Mouse (Mus musculus) heart, embryonic 13.5 days (tissue): Measurements from ENCODE around the gene Ptprb. TPM values are rescaled to one million over a fixed set of nuclear protein-coding genes. Genes with fewer than 3 reads are reported as not detected.

Source experiments
- ATAC-seq: fragments of 200-750 bp; cut with Nextera tagmentation; 2 replicates; pipeline ENCODE4 v1.8.0; 2017; ENCODE audit warnings: moderate TSS enrichment; ENCODE audit not compliant: insufficient number of reproducible peaks, low FRiP score, low TSS enrichment; ENCODE audit errors: extremely low read depth
- H3K27ac ChIP-seq: fragments of 300-500 bp; sonication (generic); replicated peaks from 2 replicates; pipeline ENCODE4 v1.5.1; 2015; ENCODE audit warnings: moderate library complexity, mild to moderate bottlenecking, inconsistent platforms
- H3K27me3 ChIP-seq: fragments of 300-500 bp; sonication (generic); replicated peaks from 2 replicates; pipeline ENCODE4 v1.6.1; 2015; ENCODE audit warnings: mild to moderate bottlenecking, inconsistent platforms
- H3K36me3 ChIP-seq: fragments of 300-500 bp; sonication (generic); 2 replicates; pipeline ENCODE4 v1.6.1; 2015; ENCODE audit warnings: mild to moderate bottlenecking, inconsistent platforms
- H3K4me1 ChIP-seq: fragments of 300-500 bp; sonication (generic); 2 replicates; pipeline ENCODE4 v1.6.1; 2015; ENCODE audit warnings: inconsistent platforms
- H3K4me2 ChIP-seq: fragments of 300-500 bp; sonication (generic); 2 replicates; pipeline ENCODE4 v1.6.1; 2015; ENCODE audit warnings: inconsistent platforms, mild to moderate bottlenecking, moderate library complexity
- H3K4me3 ChIP-seq: fragments of 300-500 bp; sonication (generic); 2 replicates; pipeline ENCODE4 v1.5.1; 2015; ENCODE audit warnings: moderate library complexity, mild to moderate bottlenecking, inconsistent platforms
- H3K9ac ChIP-seq: fragments of 300-500 bp; sonication (generic); 2 replicates; pipeline ENCODE4 v1.6.1; 2015; ENCODE audit warnings: inconsistent platforms, mild to moderate bottlenecking, moderate library complexity
- H3K9me3 ChIP-seq: fragments of 300-500 bp; sonication (generic); 2 replicates; pipeline ENCODE4 v1.6.1; 2016; ENCODE audit warnings: inconsistent platforms
- WGBS: fragments of 180-500 bp; shearing (Covaris S2); methylation state at CpG from one replicate; pipeline ENCODE4 v1.1.7; 2015; ENCODE audit warnings: mixed read lengths; 5-methylcytosine and 5-hydroxymethylcytosine counted together
- polyA plus RNA-seq: library from polyadenylated mRNA; unstranded; fragments of >200 nt; fragmentation: Nextera tagmentation; extraction: Ambion mirVana; gene quantifications from 2 replicates; pipeline ENCODE4 v1.2.1, GENCODE M21; 2015

The Ptprb gene
- polyA plus RNA-seq, 1 experiment from 2014 or later: 6.4 TPM

DNA sequence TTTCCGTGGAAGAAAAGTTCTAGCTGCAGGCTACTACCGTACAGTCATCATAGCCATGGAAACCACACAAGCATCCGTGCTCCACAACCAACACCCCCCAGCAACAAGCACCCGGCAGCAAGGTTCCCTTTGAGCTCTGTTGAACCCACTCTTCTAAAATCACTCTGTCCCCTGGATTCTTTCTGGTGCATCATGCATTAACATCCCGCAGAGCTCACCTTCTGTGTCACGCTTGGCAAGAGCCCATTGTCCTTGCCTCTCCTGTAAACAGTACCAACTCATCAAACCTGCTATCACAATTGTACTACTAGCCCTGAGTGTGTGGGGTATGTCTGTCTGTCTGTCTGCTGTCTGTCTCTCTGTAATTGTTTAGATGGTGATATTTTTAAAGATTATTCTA, 98.8 kb downstream of the Ptprb start:
- H3K27ac ChIP-seq: no peak overlapping the region
- no peak for ATAC-seq
- H3K4me2 ChIP-seq: no peak overlapping the region
- 88% methylated on average over 6 of the region's 6 CpGs for WGBS
- H3K9me3 ChIP-seq: no peaks in the 10 kb centered on the region
- no peak overlapping the region for H3K4me3 ChIP-seq
- H3K36me3 ChIP-seq: peaks cover 38% of the 10 kb centered on the region
- no peaks in the 10 kb centered on the region for H3K4me1 ChIP-seq
- no peaks in the 10 kb centered on the region for H3K27me3 ChIP-seq
- H3K9ac ChIP-seq: no peak overlapping the region

DNA sequence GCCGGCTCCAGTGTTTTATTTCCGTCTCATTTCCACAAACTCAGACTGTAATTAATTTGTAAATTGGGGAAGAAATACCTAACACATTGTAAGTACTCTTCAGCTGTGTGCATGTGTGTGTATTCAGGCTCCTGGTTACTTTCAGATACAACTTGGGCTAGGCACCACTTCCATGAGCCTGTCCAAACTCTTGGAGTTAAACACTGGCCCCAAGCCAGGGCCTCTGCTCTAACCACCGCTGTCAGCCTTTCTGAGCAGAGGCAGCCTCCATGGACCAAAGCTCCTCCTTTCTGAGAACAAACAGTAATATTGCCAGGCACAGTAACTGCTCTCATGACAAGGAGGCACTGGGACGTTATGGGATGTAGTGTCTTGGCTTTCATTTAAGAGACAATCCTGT, 101.5 kb downstream of the Ptprb start:
- WGBS: 68% methylated on average over 4 of the region's 4 CpGs

DNA sequence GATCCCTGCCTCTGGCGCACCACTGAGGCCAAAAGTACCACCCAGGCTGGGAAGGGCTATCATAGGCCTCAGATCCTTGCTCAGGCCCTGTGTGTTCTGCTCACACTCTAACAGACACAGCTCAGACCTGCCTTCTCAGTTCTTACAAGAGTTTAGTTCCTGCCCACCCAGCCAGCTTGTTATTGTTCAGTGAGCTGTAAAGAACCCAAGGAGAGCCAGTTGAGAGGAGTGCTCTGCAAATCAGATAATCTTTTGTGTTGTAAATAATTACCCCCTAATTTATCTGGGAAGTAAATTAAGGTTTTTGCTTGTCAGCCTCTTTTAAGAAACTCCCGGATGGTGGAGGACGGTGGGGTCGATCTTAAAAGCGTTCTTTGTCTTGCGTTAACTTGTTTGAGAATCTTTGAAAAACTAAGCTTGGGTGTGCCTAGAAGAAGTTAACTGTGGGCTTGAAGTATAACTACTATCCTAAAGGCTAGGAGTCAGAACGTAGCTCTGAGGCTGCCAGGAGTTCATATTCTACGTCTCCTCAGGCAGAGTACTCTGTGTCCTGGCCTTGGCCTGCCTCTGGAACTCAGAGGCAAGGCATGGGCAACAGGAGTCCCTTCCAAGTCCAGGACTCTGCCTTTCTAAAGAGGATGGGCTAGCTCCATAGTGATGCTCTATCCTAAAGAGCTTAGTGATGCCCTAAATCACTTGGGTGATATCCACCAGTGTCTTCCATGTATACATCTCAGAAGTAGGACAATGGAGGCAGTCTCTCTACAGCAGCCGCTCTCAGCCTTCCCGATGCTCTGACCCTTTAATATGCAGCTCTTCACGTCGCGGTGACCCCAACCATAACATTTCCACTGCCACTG, 107.7 kb downstream of the Ptprb start:
- Histone ChIP-seq H3K36me3 (peaks cover 11% of the 10 kb centered on the region), H3K9ac (no peak overlapping the region), H3K4me2 (no peak overlapping the region), H3K9me3 (no peaks in the 10 kb centered on the region), H3K27ac (no peak overlapping the region), H3K4me3 (no peak overlapping the region), H3K27me3 (no peaks in the 10 kb centered on the region), H3K4me1 (peaks cover 10% of the 10 kb centered on the region)
- ATAC-seq: no peak
- 80% methylated on average over 13 of the region's 13 CpGs for WGBS

More for the DNA sequence above, 101.5 kb downstream of the Ptprb start:
- Histone ChIP-seq H3K36me3 (peaks cover 29% of the 10 kb centered on the region), H3K4me1 (no peaks in the 10 kb centered on the region), H3K4me2 (no peak overlapping the region), H3K27me3 (no peaks in the 10 kb centered on the region), H3K4me3 (no peak overlapping the region), H3K9ac (no peak overlapping the region), H3K9me3 (no peaks in the 10 kb centered on the region), H3K27ac (no peak overlapping the region)
- ATAC-seq: no peak

DNA sequence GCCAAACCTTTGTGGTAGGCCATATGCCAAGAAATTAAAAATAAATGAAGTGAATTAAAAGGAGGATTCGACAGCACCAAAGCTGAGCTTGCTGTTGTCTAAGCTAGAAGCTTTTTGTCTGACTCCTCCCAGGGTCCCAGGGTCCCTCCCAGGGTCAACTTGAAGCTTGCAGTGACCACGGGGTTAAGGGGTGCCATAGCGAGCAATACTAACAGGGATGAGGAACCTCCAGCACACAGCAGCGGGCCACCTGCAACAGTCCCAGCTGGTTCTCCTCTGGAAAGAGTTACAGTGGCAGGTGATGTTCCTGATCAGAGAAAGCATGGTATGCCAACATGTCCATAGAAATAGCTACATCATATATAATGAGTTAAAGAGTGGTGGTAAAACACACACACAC, 109.1 kb downstream of the Ptprb start:
- Histone ChIP-seq H3K27me3 (no peaks in the 10 kb centered on the region), H3K27ac (no peak overlapping the region), H3K4me1 (peaks cover 16% of the 10 kb centered on the region), H3K4me2 (no peak overlapping the region), H3K36me3 (peaks cover 11% of the 10 kb centered on the region), H3K9ac (no peak overlapping the region), H3K9me3 (no peaks in the 10 kb centered on the region), H3K4me3 (no peak overlapping the region)
- ATAC-seq: no peak
- WGBS: 79% methylated on average over 4 of the region's 4 CpGs

DNA sequence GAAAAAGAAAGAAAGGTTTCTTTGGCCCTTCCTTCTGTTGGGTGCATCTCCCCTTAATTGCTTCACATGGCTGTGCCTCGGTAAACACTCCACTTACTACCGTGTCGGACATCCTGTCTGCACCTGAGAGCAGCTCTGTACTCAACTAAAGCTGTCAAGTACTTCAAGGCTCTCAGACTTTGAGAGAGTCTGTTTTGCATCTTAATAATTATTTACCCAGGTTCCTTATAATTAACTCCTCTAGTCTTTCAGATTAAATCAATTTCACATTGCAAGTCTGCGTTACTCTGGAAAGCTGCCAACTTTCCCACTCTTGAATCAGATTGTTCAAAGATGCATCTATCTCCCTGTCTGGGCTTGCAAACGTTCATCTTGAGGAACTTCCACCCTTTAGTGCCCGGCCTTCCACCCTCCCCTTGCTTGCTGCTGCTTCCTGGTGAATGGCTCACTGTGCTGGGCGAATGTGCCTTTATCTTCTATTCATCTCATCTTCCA, 111.1 kb downstream of the Ptprb start:
- H3K27ac ChIP-seq: no peak overlapping the region
- peaks cover 4% of the 10 kb centered on the region; the same call in 1 of the 2 replicates for H3K36me3 ChIP-seq
- H3K4me2 ChIP-seq: no peak overlapping the region
- 43% methylated on average over 7 of the region's 7 CpGs for WGBS
- H3K9ac ChIP-seq: no peak overlapping the region
- no peak for ATAC-seq
- peaks cover 16% of the 10 kb centered on the region for H3K4me1 ChIP-seq
- no peak overlapping the region for H3K4me3 ChIP-seq
- H3K9me3 ChIP-seq: no peaks in the 10 kb centered on the region
- H3K27me3 ChIP-seq: no peaks in the 10 kb centered on the region

DNA sequence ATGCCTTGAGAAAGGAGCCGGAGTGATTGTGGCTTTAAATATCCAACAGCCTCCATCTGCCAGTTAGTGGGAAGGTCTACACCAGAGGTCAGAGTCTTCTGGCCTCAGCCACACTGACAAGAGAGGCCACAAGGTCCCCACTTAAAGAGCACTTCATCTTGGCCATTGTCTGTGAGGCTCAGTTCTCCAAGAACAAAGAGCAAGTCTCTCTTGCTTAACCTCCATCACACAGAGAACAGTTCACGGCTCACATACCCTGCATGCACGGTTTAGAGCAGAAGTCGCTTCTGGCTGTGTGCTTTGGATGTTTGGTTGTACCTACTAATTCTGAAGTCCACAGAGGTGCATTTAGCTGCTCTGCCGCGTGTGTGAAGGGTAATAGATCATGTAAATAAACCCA, 113.5 kb downstream of the Ptprb start:
- Histone ChIP-seq H3K4me3 (no peak overlapping the region), H3K4me1 (peaks cover 25% of the 10 kb centered on the region), H3K9ac (no peak overlapping the region), H3K4me2 (no peak overlapping the region), H3K36me3 (no peaks in the 10 kb centered on the region), H3K27me3 (no peaks in the 10 kb centered on the region), H3K9me3 (no peaks in the 10 kb centered on the region), H3K27ac (no peak overlapping the region)
- no peak for ATAC-seq
- 56% methylated on average over 6 of the region's 6 CpGs for WGBS

DNA sequence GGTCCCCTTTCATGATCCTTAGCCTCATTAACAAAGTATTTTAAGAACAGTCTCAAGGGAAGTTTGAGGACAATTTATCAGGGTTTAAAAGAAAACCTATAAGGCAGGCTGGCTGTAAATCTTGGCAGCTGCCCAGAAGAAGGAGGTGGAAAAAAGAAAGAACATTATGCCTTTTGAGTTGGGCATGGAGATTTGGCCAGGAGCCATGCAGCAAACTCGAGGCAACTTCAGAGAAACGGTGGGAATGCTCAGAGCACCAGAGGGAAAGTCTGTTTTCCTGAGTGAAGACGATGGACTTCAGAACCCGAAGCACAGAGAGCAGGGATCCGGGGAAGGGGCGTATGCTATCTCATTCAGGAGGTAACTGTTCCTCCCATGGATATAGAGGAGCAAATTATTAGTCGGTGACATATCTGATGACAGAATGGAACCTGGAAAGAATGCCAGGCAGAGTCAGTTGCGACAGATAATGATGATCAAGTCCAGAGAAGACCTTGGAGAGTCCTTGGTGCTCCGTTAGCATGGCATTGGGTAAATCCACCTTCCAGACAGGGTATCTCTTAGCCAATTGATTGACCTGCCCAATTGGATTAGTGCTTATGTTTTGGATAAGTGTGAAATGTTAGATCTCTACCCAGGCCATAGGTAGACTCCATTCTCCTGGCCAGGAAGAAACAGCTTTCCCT, 118.6 kb downstream of the Ptprb start:
- peak overlapping the region; percentile 67 for H3K27ac ChIP-seq
- WGBS: 41% methylated on average over 9 of the region's 9 CpGs
- H3K4me3 ChIP-seq: no peak overlapping the region
- H3K27me3 ChIP-seq: no peaks in the 10 kb centered on the region
- H3K4me1 ChIP-seq: peaks cover 33% of the 10 kb centered on the region
- 0 out of 2 replicates have a peak overlapping the region, but pooled peaks have one; percentile 8 for H3K4me2 ChIP-seq
- ATAC-seq: no peak
- H3K36me3 ChIP-seq: no peaks in the 10 kb centered on the region
- no peaks in the 10 kb centered on the region for H3K9me3 ChIP-seq
- H3K9ac ChIP-seq: no peak overlapping the region

DNA sequence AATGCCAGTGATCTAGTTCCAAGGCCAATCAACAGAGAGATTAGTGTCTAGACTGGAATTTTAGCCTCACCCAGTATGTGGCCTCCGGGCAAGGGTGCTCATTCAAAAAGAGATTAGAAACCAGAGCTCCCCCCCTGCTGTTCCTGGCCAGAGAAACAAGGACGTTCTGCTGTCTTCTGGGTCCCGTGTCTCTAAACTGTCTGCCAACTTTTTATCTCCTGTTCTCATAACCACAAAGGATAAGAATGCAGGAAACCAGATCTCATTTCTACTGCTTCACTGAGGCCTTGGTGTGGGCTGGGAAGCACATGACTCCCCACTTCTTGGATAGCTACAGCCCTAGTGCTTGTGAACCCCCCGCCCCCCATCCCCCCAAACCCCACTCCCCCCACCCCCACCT, 119.3 kb downstream of the Ptprb start:
- H3K27me3 ChIP-seq: no peaks in the 10 kb centered on the region
- no peak overlapping the region for H3K9ac ChIP-seq
- H3K9me3 ChIP-seq: no peaks in the 10 kb centered on the region
- no peak overlapping the region for H3K4me3 ChIP-seq
- no peaks in the 10 kb centered on the region for H3K36me3 ChIP-seq
- H3K4me2 ChIP-seq: 0 out of 2 replicates have a peak overlapping the region, but pooled peaks have one; percentile 8
- peaks cover 31% of the 10 kb centered on the region for H3K4me1 ChIP-seq
- ATAC-seq: no peak
- WGBS: 7% methylated on average over 3 of the region's 4 CpGs
- H3K27ac ChIP-seq: no peak overlapping the region; the same call in 1 of the 2 replicates

DNA sequence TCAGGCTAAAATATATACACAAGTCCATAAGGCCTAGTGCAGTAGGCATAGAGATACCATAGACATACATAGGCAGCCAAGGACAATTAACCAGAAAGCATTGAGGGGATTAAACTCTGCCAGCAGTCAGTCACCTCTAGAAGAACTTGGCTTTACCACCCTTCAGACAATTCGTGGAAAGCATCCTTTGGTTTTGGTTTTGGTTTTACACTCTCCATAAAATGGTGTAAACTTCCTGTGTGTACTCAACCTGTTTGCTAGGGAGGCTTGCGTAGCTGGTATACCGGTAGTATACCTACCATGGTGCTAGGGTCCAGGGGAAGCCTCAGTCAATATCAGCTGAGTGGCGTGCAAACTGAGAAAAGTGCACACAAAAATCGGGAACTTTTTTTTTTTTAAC, 121.0 kb downstream of the Ptprb start:
- Histone ChIP-seq H3K4me1 (peaks cover 31% of the 10 kb centered on the region), H3K9ac (no peak overlapping the region), H3K4me2 (no peak overlapping the region), H3K27ac (no peak overlapping the region), H3K36me3 (no peaks in the 10 kb centered on the region), H3K9me3 (no peaks in the 10 kb centered on the region), H3K4me3 (no peak overlapping the region), H3K27me3 (no peaks in the 10 kb centered on the region)
- WGBS: 80% methylated on average over 5 of the region's 5 CpGs
- ATAC-seq: no peak

DNA sequence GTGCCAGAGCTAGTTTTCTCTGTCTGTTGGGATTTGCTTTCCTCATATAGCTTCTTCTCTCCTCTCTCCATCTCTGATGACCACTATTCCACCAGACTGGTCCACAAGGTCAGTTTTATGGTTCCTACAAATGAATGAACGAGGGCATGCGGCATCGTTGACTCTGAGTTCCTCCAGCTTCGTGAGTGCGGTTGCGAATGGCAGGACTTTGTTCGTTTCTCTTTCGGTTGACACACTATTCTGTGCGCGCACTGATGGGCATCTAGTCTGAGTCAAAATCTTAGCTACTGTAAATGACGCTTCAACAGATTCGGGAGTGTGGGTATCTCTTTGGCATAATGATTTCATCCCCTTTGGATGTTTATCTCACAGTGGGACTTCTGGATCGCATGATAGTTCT, 121.6 kb downstream of the Ptprb start:
- Histone ChIP-seq H3K4me2 (peak overlapping the region; percentile 65; the same call in 1 of the 2 replicates), H3K9me3 (no peaks in the 10 kb centered on the region), H3K36me3 (no peaks in the 10 kb centered on the region), H3K4me1 (peaks cover 31% of the 10 kb centered on the region), H3K27me3 (no peaks in the 10 kb centered on the region), H3K9ac (no peak overlapping the region), H3K4me3 (no peak overlapping the region), H3K27ac (no peak overlapping the region)
- WGBS: 85% methylated on average over 13 of the region's 13 CpGs
- no peak for ATAC-seq

DNA sequence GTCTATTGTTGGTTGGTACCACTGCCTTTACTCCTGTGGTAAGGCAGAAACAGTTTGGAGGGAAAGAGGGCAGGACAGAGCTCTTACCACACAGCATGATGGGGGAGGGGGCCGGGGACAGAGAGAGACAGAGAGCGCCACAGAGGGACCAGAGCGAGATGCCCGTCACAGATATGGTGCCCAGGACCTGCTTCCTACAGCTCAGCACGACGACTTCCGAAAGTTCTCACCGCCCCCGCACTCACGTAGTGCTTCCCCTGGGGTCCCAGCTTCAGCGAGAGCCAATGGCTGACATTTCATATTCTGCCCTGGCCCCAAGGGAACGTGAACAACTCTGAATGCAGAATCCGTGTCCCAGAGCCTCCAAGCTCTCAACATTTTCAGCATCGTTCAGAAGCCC, 122.2 kb downstream of the Ptprb start:
- Histone ChIP-seq H3K27me3 (no peaks in the 10 kb centered on the region), H3K9ac (peak overlapping the region; percentile 52), H3K9me3 (no peaks in the 10 kb centered on the region), H3K27ac (0 out of 2 replicates have a peak overlapping the region, but pooled peaks have one; percentile 8), H3K4me2 (peak overlapping the region; percentile 65), H3K36me3 (no peaks in the 10 kb centered on the region), H3K4me3 (peak overlapping the region; percentile 41), H3K4me1 (peaks cover 31% of the 10 kb centered on the region)
- 16% methylated on average over 14 of the region's 14 CpGs for WGBS
- ATAC-seq: no peak
